Mouse (Mus musculus) hindbrain, embryonic 16.5 days (tissue): Measurements from ENCODE around the gene Cep295. TPM values are rescaled to one million over a fixed set of nuclear protein-coding genes. Genes with fewer than 3 reads are reported as not detected.
"Not testable (repeated sequence)": the region's sequence is repeated elsewhere in the genome, so short reads cannot be mapped to it uniquely, and the experiment has no call there.

Source experiments
- ATAC-seq: fragments of 200-750 bp; cut with Nextera tagmentation; 2 replicates; pipeline ENCODE4 v1.8.0; 2017; ENCODE audit warnings: moderate TSS enrichment, moderate library complexity
- H3K27ac ChIP-seq: fragments of 300-500 bp; sonication (generic); 2 replicates; pipeline ENCODE4 v1.5.1; 2014; ENCODE audit warnings: low read depth, mild to moderate bottlenecking, control low read depth, low read length, moderate library complexity
- H3K27me3 ChIP-seq: fragments of 300-500 bp; sonication (generic); replicated peaks from 2 replicates; pipeline ENCODE4 v1.6.1; 2014; ENCODE audit warnings: low read length; ENCODE audit not compliant: control insufficient read depth, insufficient read depth
- H3K36me3 ChIP-seq: fragments of 300-500 bp; sonication (generic); 2 replicates; pipeline ENCODE4 v1.6.1; 2014; ENCODE audit warnings: mild to moderate bottlenecking, low read length, moderate library complexity, mixed read lengths; ENCODE audit not compliant: control insufficient read depth, insufficient read depth
- H3K4me1 ChIP-seq: fragments of 300-500 bp; sonication (generic); 2 replicates; pipeline ENCODE4 v1.6.1; 2014; ENCODE audit warnings: low read depth, low read length; ENCODE audit not compliant: control insufficient read depth, insufficient read depth
- H3K4me2 ChIP-seq: fragments of 300-500 bp; sonication (generic); 2 replicates; pipeline ENCODE4 v1.6.1; 2014; ENCODE audit warnings: mild to moderate bottlenecking, low read length, control low read depth, moderate library complexity
- H3K4me3 ChIP-seq: fragments of 300-500 bp; sonication (generic); 2 replicates; pipeline ENCODE4 v1.5.1; 2014; ENCODE audit warnings: mild to moderate bottlenecking, low read length, control low read depth, moderate library complexity
- H3K9ac ChIP-seq: fragments of 300-500 bp; sonication (generic); 2 replicates; pipeline ENCODE4 v1.6.1; 2014; ENCODE audit warnings: low read depth, mild to moderate bottlenecking, control low read depth, low read length, moderate library complexity
- H3K9me3 ChIP-seq: fragments of 300-500 bp; sonication (generic); 2 replicates; pipeline ENCODE4 v1.6.1; 2014; ENCODE audit warnings: mild to moderate bottlenecking, low read length, moderate library complexity; ENCODE audit not compliant: control insufficient read depth
- WGBS: fragments of 180-500 bp; shearing (Covaris S2); extraction: QIAGEN DNeasy Blood & Tissue Kit; methylation state at CpG from one replicate; pipeline ENCODE4 v1.1.7; 2014; 5-methylcytosine and 5-hydroxymethylcytosine counted together
- polyA plus RNA-seq: library from polyadenylated mRNA; unstranded; fragments of >200 nt; fragmentation: Nextera tagmentation; extraction: Ambion mirVana; gene quantifications from 2 replicates; pipeline ENCODE4 v1.2.1, GENCODE M21; 2015

Gene Cep295
- polyA plus RNA-seq, 1 experiment from 2014 or later, result 10.7 TPM

DNA sequence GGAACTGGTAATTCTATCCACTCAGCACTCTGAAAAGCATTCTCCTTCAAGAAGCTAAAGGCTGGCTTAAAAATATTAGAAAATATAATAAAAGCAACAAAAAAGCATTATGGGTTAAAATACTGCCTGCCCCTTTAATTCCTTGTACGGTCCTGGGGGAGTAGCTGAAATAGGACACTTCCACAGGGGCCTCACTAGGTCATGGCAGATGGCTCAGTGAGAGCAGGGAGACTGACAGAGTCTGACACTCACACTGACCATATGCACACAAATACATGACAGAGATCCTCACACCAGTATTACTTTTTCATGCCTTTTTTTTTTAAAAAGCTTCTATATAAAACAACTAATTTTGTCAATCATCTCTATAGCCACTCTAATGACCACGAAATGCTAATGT lies 7.7 kb downstream of the Cep295 start:
- no peaks in the 10 kb centered on the region for H3K27me3 ChIP-seq
- H3K9ac ChIP-seq, result no peak overlapping the region
- WGBS, result 71% methylated on average over 2 of the region's 2 CpGs
- H3K9me3 ChIP-seq, result no peaks in the 10 kb centered on the region
- H3K4me3 ChIP-seq, result no peak overlapping the region
- H3K4me1 ChIP-seq, result no peaks in the 10 kb centered on the region
- no peak overlapping the region for H3K4me2 ChIP-seq
- ATAC-seq, result no peak
- peaks cover 20% of the 10 kb centered on the region for H3K36me3 ChIP-seq
- H3K27ac ChIP-seq, result no peak overlapping the region

DNA sequence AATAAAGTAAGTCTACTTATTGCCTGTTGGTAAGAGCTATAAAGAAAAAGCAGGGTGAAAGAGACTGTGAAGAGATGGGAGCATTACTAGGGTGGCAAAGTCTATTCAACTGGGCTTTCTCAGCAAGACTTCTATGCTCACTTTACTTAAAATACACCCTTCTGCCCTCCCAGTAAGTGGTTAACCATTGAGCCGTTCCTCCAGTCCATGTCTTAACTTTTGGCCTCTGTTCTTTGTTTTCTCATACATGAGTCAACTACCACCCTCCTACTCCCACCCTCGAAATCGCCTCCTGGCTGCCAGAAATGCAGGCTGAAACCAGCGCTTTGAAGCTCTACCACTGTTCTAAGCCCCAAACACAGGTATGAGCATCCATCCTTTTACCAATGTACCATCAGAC lies 19.8 kb downstream of the Cep295 start:
- Histone ChIP-seq H3K36me3 (peaks cover 39% of the 10 kb centered on the region), H3K9me3 (no peaks in the 10 kb centered on the region), H3K4me3 (no peak overlapping the region), H3K9ac (no peak overlapping the region), H3K27ac (no peak overlapping the region), H3K4me2 (no peak overlapping the region), H3K27me3 (no peaks in the 10 kb centered on the region), H3K4me1 (no peaks in the 10 kb centered on the region)
- no peak for ATAC-seq
- WGBS, result 92% methylated on average over 4 of the region's 4 CpGs

DNA sequence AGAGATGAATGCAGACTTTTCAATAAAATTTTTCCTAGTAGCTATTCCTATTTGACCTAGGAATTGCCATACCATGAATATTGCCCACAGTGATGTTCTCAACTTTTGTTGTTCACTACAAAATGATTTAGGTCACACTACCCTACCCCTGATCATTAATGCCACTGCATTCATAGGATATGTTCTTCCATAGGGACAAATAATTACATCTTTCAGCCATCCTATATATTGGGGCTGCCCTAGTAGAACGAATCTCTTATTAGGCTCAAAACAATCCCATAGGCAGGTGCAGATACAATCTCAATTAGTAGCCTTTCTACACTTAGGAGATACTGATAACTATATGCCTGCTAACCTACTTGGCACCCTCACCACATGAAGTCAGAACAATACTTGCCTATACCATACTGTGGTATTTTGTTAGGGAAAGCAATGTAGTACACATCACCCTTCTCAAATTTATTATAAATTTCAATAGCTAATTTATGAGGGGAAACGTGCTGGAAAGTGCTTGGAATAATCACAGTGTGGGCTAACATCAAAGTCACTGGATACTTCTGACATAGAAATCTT lies 39.3 kb downstream of the Cep295 start:
- Histone ChIP-seq H3K4me1 (no peaks in the 10 kb centered on the region), H3K36me3 (peaks cover 35% of the 10 kb centered on the region), H3K4me2 (no peak overlapping the region), H3K27me3 (no peaks in the 10 kb centered on the region), H3K9me3 (no peaks in the 10 kb centered on the region), H3K27ac (no peak overlapping the region), H3K9ac (no peak overlapping the region), H3K4me3 (no peak overlapping the region)
- ATAC-seq, result no peak
- WGBS, result 84% methylated on average over 2 of the region's 2 CpGs

DNA sequence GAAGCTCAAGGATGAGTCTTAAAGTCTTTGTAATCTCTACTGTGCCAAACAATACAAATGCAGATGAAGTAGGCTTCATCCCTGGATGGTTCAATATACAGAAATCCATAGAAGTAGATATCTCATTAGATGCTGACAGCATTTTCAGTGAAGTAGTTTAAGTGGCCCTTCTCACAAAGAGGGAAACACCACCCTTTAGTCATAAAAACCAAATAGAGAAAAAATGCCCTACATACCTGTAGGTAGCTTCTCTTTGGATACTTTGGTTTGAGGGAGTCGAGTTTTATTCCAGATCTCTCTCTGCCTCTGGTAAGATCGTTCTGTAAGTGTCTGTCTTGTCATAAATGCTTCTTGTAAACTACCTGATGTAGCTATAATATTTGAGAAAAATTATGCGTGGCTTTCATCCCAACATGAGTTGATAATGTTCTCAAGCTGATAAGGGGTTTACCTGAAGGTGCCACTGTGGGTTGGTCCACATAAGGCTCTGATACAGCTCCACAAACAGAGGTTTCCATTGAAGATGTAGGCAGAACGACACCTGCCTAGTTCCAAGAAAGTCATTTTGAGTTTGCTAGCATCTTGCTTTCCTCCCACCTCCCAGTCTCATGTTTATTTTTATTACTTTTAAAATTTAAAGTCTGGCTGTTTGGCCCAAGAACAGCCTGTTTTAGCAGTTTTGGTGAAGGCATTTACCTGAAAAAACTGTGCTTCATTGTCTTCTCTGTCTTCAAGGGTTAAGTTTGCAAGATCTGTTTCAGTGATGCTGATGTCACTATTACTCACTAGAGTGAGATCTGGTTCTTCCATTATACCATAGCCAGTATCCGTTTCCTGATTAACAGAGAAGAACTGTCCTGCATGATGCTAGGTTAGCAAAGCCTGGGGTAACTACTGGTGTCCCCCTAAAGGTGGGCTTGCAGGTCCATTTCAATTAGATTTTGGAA lies 40.1 kb downstream of the Cep295 start:
- no peak for ATAC-seq
- Histone ChIP-seq H3K4me1 (no peaks in the 10 kb centered on the region), H3K27me3 (no peaks in the 10 kb centered on the region), H3K4me2 (no peak overlapping the region), H3K4me3 (no peak overlapping the region), H3K9me3 (no peaks in the 10 kb centered on the region), H3K27ac (no peak overlapping the region), H3K36me3 (peaks cover 32% of the 10 kb centered on the region), H3K9ac (no peak overlapping the region)
- 64% methylated on average over 5 of the region's 5 CpGs for WGBS

DNA sequence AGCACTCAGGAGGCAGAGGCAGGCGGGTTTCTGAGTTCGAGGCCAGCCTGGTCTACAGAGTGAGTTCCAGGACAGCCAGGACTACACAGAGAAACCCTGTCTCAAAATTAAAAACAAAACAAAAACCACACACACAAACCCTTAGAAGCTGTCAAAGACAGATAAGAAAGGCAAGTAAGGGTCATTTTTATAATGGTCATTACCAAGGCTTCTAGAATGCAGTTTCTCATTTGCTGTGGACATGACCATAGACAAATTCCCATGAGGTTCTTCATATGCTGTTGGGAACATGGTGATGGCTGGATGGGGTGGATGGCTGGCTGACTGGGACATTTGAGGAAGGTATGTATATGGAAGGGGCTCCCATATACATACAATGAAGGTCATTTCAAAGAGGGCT lies 41.3 kb downstream of the Cep295 start:
- H3K4me2 ChIP-seq, ATAC-seq, H3K9me3 ChIP-seq, H3K4me3 ChIP-seq, H3K9ac ChIP-seq, H3K27me3 ChIP-seq, H3K27ac ChIP-seq, H3K4me1 ChIP-seq: not testable (repeated sequence)
- H3K36me3 ChIP-seq, result peaks cover 37% of the 10 kb centered on the region
- WGBS, result 100% methylated on average over 1 of the region's 2 CpGs

DNA sequence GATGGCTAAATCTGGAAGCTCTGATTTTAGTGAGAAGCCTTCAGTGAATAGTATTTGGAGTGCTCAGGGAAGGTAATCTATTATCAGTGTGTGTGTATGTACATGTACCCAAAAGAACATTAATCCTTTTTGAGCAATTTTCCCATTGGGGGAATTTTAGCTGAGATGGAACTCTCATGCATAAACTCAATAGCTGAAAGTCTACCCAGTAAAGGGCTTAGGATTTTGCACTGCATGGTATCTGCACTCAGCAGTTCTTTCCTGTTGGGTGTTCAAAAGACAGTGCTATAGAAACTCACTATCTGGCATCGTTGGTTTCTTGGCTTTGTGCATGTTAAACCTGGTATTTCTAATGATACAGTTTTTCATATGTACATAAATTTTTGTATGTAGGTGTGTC lies 43.0 kb downstream of the Cep295 start:
- Histone ChIP-seq H3K9me3 (no peaks in the 10 kb centered on the region), H3K4me2 (no peak overlapping the region), H3K27ac (no peak overlapping the region), H3K27me3 (no peaks in the 10 kb centered on the region), H3K36me3 (peaks cover 45% of the 10 kb centered on the region), H3K4me1 (no peaks in the 10 kb centered on the region), H3K4me3 (no peak overlapping the region), H3K9ac (no peak overlapping the region)
- 95% methylated on average over 1 of the region's 1 CpGs for WGBS
- ATAC-seq, result no peak

DNA sequence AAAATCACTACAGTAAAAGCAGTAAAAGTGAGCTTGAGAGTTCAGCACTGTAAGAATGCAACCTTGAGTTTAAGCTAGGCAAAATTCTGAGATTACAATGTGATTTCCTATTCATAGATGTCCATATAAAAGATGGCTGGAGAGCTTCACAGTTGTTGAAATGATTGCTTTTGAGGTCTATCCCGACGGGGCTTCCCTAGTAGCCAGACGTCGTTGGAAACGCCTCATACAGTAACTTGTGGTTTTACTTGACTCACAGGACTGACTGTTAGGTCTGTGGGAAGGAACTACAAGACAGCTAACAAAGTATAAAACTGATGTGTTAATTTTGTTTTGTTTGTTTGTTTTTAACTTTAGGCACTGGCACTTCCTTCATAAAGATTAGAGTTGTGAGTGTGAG lies 44.0 kb downstream of the Cep295 start:
- Histone ChIP-seq H3K4me2 (no peak overlapping the region), H3K27ac (no peak overlapping the region), H3K4me3 (no peak overlapping the region), H3K4me1 (peaks cover 7% of the 10 kb centered on the region), H3K9ac (no peak overlapping the region), H3K36me3 (peaks cover 52% of the 10 kb centered on the region), H3K27me3 (no peaks in the 10 kb centered on the region), H3K9me3 (no peaks in the 10 kb centered on the region)
- WGBS, result 85% methylated on average over 5 of the region's 5 CpGs
- no peak for ATAC-seq

DNA sequence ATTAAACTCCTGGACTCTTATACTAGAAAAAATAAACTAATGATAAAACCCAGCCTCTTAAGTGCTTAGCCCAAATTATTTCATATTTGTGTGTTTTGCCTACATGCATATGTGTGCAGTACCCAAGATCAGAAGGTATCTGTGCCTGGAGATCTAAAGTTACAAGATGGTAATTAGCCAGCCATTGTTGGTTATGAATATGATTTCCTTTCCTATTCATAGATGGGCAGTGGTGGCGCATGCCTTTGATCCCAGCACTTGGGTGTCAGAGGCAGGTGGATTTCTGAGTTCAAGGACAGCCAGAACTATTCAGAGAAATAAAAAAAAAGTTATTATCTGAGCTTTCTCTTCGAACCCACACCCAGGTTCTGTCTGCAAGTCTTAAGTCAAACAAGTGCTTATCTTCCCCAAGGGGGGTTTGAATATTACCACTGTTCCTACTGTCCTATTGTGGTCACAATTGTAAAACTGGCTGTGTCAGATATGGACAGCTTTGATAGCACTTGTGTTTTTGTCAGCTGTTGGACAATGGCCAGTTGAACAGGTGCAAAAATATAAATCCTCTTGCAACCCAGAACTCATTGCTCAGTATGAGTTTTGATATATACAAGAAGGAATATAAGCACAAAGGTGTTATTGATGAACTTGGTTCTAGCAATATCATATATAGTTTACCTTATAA lies 45.4 kb downstream of the Cep295 start:
- H3K9ac ChIP-seq, result no peak overlapping the region
- no peak overlapping the region for H3K27ac ChIP-seq
- no peak for ATAC-seq
- H3K36me3 ChIP-seq, result peaks cover 48% of the 10 kb centered on the region
- H3K9me3 ChIP-seq, result no peaks in the 10 kb centered on the region
- H3K4me1 ChIP-seq, result peaks cover 14% of the 10 kb centered on the region
- WGBS, result 89% methylated on average over 2 of the region's 2 CpGs
- H3K27me3 ChIP-seq, result no peaks in the 10 kb centered on the region
- H3K4me2 ChIP-seq, result no peak overlapping the region
- no peak overlapping the region for H3K4me3 ChIP-seq

DNA sequence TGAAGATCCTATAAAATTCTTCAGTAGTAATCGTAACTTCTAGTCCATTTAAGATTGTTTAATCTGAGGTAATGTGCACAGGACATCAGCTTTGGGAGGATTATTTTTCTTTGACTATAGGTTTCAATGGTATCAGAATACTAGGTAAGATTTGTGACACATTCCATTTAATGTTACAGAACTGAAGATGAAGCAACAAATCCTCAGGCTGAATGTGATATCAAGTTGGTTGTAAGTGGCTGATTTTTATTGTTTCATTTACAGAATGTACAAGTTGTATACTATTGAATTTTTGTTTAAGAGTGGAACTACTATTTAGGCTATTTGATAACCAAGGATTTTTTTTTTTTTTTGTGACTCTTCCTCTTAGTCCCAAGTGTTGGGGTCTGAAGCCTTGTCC lies 47.4 kb downstream of the Cep295 start:
- peaks cover 39% of the 10 kb centered on the region for H3K36me3 ChIP-seq

More for the DNA sequence above, 47.4 kb downstream of the Cep295 start:
- H3K4me1 ChIP-seq, result peaks cover 22% of the 10 kb centered on the region
- H3K9ac ChIP-seq, result no peak overlapping the region
- no peak for ATAC-seq
- H3K4me2 ChIP-seq, result no peak overlapping the region
- 94% methylated on average over 1 of the region's 1 CpGs for WGBS
- H3K9me3 ChIP-seq, result no peaks in the 10 kb centered on the region
- no peaks in the 10 kb centered on the region for H3K27me3 ChIP-seq
- H3K4me3 ChIP-seq, result no peak overlapping the region
- H3K27ac ChIP-seq, result no peak overlapping the region
